Mouse (Mus musculus): ENCODE measurements around the gene Arhgap42.

Arhgap42 gene

DNA sequence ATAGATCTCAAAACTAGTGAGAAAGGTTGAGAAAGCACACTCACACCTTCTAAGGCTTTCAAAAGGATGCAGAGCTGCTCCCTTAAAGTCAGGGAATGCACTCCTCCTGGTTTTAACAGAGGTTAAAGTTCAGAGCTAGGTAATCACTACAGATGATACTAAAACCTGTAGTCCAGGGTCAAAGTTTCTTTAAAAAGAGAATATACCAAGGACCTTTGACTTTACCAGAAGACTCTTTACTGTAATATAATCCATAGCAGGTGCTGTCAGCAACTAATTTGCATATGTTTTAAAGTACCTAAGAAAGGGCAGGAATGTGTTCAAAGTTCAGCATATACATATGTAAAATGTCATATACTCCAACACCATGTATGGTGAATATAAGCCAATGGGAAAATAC lies 30.7 kb downstream of the Arhgap42 start:
- DNase-seq, result no peak

DNA sequence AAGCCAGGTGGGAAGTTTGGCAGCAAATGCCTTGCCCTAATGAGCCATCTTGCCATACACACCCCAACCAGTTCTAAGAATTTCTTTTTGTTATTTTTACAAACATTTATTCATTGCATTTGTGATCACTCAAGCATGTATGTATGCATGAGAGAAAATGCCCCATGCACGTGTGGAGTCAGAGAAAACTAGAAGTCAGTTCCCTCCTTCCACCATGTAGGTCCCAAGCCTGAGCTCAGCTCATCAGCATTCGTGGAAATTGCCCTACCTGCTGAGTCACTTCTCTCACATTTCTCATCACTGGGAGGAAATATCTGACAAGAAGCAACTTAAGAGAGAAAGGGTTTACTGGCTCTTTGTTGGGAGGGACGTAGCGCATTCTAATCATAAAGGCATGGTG lies 31.6 kb downstream of the Arhgap42 start:
- no peak for DNase-seq

DNA sequence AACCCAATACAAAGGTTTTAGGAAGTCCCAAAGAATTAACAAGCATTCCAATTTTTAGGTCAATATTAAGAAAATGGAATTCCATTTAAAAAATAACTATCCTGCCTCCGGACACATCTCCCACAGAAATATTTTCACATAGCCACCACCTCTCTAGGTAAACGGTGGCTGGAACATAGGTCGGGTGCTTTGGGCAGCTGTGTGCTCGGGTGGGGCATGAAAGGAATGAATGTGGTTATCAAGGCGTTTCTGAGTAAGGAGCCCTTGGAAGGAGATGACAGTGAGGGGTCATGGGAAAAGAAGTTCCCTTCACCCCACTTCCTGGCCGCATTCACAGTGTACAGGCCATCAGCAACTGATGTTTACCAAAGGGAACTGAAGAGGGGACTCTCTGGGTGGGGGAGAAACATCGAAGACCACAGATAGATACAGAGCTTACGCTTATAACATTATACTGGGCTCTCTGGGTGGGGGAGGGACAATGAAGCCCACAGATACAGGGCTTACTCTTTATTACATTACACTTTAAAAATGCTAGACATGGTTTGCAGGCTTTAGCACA lies 38.0 kb downstream of the Arhgap42 start:
- DNase-seq, result no peak

DNA sequence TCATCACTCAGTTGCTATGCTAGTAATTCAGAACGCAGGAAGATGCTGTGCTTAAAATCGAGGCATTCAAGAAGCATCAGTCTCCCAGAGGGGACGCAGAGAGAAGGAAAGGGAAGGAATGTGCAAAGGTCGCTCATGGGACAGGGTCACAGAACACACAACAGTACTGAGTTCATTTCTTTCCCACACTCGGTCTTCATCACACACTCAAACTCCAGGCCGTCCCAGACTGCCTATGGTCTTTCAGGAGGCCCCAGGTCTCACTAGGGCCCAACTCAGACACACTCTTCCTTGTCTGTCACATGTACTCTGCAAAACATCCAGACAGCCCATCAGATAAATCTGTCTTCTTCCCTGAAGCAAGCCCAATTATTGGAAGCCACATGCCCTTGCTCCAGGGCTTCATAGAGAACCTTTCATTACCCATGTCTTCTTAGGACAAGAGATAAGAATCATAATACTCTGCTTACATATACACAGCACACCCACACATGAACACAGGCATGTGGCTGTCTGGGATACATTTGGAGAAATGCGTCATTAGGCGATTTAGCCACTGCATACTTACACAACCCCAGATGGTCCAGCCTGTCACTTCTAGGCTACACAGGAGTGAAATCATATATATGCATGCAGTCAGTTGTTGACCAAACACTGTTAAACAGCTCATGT lies 39.6 kb downstream of the Arhgap42 start:
- no peak for DNase-seq

DNA sequence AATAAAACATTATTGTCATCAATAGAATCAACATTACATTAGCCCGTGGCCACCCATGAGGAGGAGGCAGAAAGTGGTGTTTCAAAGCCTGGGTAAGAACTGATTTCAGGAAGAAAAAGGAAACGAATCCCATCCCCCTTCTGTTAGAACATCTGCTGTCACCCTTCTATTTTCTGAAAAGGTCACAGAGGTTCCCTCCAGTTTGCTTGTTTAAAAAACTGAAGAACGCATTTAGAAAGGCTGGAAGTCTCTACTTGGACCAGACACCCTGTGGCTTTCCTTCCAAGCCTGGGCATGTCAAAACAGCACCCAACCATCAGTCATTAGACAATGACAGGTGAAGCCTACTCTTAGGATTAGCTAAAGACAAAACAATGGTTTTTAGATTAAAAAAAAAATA lies 40.3 kb downstream of the Arhgap42 start:
- no peak for DNase-seq

DNA sequence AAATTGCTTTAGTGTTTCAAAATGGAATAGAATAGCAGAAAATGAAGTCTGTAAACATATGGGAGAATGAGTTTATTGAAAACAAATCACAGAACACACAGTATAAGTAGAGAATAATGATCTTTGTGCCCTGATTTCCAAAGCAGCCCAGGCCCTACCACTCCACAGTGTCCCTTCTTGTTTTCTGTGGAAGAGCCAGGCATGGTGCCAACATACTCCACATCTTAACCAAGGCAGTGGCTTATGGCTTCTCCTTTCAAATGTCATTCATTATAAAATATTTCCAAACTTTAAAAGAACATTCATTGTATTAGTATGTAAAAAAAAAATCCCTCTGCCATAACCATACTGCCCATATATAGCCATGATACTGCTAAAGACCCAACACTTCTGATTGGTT lies 42.9 kb downstream of the Arhgap42 start:
- DNase-seq, result peak; percentile 4 to 12

DNA sequence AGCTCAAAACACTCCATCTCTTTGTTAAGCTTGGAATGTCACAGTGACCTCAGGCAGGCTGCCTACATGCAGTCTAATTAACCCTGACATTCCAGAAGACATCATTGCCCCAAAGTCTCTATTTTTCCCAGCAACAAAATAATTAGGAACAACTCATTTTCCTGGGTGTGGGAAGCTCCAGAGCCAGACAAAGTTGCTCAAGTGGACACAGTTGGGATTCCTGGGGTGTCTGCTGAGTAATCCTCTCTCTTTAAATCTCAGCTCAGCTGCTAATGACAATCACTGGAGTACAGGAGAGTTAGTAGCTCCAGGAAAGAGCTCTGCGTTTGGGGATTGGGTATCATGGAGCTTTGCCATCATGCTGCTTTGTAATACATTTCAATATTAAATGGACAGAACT lies 44.4 kb downstream of the Arhgap42 start:
- DNase-seq, result no peak

DNA sequence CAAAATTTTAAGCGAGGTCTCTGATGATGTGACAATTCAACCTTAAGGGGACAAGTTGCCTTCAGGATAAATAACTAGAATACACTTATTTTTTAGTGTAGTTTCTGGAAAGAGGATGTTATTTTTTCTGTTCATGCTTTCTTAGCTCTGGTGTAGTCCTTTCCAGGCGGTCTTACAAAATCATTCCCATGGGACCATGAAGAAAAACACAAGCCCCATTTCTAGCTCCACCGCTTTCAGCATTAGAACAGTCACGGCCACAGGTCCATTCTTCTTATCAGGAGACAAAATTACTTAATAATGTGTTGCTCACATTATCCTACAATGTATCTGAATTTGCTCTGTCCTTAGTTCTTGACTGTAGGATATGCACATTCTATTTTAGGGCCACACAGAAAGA lies 46.2 kb downstream of the Arhgap42 start:
- DNase-seq, result no peak

DNA sequence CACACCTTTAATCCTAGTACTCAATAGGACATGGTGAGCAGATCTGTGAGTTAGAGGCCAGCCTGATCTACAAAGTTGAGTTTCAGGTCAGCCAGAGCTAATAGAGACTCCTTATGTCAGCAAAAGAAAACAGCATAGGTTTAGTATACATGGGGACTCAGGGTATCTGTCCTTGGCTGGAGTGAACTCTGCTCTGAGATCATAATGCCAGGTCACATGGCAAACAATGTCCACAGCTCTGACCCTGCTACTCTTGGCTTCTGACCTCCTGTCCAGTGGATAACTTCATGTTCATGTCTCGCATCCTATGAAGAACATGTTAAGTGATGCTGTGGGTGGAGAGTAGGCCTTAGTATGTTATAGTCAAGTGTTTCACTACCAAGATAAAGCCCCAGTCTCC lies 48.1 kb downstream of the Arhgap42 start:
- no peak for DNase-seq

DNA sequence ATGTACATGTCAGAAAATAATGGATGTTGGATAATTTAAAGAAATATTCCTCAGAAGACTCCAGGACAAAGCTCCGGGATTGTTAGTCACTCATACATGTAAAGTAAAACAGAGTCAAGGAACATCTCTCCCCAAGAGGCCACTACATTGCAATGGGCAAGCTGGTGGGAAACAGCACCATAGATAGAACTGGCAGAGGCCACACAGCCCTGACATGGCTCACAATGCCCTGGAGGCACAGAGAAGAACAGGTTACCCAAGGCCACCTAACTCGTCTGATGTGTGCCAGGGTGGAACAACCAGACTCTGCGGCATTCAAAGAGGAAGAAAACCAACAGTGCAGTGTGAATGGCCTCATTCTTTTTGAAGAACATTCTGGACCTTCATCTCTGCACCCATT lies 50.7 kb downstream of the Arhgap42 start:
- no peak for DNase-seq

DNA sequence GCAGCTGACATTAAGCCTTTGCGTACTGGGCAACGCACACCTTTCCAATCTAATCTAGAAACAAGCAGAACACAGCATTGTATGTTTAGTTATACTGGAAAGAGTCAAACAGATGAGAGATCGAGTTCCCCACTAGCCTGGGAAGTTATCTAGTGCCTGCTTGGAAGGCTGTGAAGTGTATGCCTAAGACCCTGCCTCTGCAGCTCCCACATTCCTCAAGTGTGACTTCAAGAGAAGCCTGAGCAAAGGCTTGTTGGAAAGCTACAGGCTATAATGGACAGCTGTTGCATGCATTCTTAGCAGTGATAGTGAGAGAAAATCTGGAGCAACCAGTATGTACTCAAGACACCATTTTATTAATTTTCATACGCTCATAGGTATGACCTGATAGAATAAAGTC lies 61.2 kb downstream of the Arhgap42 start:
- no peak for DNase-seq

DNA sequence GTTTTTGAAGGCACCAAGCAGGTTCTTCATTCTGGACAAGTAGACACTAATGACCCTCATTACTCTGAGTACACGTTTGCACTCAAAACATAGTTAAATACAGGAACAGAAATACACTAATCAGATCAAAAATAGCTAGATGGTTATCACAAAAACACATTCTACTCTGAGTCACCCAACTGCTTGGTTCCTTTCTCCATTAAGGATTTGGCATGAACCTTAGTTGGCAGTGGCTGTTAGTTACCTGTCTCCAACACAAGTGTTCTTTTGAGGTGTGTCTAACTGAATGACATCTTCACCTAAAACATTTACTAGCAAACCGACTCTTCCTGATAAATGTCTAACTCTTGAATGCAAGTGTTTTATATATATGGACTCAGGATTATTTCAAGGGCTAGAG lies 64.0 kb downstream of the Arhgap42 start:
- no peak for DNase-seq

DNA sequence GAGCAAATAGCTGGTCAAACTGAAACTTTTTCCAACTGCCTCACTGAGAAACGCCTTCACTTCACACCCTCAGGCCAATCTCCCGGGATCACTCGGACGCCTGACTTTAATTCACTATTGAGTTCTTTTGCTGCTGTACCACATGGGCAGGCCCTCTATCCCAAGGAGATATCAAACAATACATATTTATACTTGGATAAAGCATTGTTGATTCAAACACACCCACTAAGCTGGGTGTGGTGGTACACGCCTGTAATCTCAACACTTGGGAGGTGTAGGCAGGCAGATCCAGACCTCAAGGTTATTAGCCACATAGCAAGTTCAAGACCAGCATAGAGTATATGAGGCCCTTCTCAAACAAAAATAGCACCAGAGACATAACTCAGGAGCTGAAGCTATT lies 64.7 kb downstream of the Arhgap42 start:
- DNase-seq, result no peak

DNA sequence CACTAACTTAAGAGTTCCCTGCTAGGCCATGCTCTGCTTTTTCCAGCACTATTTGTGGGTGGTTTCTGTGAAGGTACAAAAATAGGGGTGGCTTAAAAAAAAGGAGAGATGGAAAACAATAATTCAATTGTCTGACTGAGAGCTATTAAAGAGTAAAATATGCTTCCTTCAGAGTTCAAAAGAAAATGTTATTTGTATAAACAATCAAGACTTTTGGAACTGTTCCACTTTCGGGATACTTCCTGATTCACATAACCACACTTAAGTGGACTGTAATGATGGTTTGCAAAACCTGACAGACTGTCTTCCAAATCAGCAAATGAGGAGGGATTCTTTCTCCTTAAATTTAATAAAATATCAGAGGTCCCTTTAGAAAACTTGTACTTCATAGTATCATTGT lies 65.8 kb downstream of the Arhgap42 start:
- no peak for DNase-seq

DNA sequence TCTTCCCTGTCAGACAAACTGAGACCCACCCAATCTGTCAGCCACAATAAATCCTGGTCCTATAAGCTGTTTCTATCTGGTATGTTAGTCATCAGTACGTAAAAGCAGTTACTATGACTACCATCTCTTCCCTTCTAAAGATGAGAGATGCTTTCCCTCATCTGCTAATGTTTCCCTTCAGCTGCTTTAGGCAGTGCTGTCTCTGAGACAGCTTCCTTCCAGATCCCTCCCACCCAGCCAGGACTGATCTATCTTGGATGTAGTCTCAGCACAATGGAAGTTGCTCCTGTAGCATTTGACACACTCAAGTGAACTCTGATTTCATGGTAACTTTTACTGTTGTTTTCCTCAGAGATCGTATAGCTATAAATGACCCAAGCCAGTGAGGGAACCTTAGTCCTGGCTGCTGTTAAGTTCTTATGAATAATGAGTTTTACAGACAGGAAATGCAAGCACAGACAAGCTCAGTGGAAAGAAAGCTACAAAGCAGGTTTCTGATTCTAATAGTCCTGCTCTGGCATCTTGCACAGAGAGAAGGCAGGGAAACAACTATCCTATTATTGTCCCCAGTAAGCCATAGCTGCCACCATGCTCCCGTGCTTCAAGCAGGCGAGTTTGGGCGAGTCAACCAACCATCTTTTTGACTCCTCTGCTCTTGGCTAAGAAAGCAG lies 67.6 kb downstream of the Arhgap42 start:
- no peak for DNase-seq

DNA sequence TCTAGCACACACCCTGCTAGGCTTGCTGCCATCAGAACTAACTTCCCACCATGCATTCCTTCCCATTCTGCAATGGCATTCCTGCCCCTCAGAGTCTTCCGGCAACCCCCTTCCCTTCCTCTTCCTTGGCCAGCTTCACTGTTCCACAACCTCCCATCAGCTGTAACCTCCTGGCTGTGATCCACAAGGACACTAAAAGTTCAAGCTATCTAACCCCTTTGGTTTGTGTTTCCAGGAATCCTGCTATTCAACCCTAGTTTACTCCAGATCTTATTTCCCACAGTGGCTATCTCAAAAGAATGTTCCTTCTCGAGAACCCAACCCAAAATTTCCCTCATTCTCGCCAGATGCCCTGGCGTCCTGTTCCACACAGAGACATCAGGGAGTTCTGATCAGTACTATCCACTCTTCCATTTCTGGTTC lies 73.2 kb downstream of the Arhgap42 start:
- DNase-seq, result no peak

DNA sequence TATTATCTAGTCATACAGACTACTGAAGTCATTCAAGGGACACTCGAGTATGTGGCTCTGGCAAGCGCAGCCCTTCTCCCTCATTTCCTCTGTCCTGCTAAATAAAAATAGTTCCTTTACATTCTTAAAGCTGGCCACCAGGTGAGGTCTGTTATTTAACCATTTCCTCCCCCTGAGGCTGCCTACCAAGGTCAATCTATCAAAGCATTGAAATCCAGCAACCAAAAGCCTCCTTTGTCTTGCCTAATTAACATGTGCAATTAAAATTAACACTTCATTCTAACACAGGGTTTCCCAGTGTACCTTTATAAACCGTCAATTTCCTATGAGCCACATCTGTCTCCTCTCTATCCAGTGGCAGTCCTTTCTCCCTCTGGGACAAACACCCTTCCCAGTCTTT lies 78.2 kb downstream of the Arhgap42 start:
- DNase-seq, result no peak

DNA sequence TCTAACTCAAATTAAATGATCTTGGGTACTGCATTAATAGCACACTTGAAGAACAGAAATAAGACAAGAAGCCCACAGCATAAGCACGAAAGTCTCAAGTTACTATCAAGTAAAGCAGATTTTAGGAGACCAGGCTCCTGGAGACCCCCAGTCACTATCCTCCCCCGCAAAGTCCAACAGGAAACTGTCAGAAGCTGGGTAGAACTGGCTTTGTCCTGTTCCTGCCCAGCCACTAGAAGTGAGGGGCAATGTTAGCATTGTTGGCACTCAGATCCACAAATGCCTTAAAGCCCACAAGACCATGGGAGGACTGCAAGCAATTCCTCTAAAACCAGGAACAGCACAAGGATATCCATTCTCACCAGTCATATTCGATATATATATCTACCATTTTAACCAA lies 80.7 kb downstream of the Arhgap42 start:
- DNase-seq, result no peak

DNA sequence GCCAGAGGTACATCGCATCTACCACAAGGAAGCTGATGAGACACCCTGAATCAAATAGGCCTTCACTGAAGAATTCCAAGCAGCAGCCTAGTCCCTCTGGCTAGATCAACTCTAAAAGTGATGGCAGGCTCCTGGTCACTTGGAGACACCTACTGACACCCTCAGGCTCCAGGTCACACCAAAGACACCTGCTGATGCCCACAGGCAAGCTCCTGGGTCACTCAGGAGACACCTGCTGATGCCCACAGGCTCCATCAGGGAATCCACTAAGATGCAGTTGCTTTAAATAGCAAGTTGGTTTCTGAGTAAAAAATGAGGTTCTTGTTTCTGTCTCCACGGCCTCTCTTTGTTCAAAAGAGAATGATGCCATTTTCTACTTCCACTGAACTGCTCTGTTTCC lies 81.5 kb downstream of the Arhgap42 start:
- no peak for DNase-seq

DNA sequence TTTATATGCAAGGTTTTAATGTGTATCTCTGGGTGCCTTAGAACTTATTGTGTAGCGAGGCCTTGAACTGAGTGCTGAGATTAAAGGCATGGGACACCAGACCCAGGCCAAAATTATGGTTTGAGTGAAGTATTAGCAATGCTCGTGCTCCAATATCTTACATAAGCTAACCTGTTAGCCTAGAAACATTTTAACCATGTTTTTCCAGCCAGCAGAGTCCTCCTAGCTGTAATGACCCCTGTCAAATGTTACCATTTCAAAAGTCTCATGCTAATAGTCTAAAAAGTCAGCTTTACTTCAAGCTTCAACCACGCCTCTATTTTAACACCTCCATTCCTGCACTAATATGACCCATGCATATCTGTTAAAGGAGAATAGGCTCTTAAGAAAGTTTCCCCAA lies 84.3 kb downstream of the Arhgap42 start:
- DNase-seq, result no peak

DNA sequence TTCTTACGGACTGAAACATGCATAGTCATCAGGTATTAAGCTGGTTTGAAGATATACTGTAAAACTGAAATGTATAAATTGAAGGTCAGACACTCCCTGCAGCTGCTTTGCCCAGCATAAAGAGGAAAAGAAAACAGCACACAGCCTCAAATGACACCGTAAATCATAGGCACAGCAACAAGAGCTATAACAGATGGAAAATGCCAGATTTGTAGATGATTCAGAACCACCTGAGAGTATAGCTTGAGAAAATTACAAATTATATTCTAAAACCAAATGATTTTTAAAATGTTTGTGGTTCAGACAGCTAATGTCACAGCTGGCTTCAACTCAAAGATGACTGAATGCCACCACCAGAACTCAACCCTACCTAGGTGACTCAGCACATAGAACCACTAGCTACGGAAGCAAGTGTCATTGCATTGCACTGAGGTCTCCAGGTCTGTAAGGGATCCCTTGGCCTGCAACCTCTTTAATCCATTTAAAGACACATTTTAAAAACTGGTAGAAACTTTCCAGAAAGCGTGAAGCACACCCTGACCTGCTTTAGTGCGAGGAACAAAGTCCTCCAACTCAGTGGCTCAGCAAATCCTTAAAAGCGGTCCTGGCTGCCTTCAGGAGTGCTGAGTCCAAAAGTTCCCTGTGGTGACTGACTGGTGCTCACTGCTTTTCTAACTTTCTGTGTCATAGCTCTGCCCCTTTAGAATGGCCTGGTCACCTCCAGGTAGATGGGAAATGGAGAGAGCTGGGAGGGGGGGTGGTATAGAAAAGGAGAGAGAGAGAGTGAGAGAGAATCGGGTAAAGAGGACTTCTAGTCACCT lies 94.4 kb downstream of the Arhgap42 start:
- no peak for DNase-seq

DNA sequence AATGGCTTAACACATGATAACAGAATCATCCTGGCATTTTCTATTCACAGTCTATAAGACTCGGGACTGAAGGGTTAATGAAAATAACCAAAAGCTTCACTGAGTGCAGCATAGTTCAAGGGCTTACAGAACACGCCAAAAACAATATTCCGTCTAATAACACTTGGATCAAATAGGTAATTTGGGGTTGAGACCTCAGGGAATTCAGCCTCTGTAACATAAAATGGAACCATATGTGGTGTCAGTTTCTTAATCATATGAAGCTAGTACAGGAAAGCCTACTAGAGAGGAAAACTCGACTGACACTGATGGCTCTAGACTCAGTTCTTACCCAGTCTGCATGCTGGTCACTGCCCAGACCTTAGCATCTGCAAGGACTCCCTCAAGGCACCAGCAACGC lies 95.8 kb downstream of the Arhgap42 start:
- no peak for DNase-seq

DNA sequence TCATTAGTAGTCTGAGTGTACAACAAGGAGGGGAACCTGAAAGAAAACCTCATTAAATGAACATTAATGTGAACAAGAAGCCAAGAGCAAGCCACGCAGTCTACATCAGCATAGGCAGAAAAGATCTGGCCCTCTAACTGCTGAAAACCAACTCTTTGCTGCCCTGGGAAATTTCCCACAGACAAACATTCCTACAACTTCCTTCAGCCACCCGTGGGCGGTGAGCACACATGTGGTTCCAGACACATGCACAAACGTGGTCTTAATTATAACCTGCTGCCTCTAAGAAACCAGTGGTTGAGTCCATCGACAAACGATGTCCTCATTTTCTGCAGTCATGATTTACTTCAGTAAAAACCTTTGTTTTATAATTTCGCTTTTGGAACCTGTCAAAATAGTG lies 96.3 kb downstream of the Arhgap42 start:
- DNase-seq, result no peak

DNA sequence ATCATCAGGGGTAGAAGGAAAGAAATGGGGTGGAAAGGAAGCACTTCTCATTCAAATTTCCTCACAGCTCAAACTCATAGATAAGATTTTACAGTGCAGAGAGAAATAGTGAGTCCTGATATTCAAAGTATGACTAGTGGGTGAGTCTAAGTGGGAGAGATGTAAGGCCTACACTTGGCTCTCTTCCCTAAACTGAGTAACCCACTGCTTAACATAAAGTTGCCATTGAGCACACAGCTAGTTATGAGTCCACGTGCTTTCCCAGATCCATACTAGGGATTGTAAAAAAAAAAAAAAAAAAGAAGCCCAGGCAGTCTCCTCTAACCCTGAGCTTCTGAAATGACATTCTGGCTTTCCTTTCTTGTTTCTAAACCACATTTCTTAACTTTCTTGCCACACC lies 96.8 kb downstream of the Arhgap42 start:
- DNase-seq, result no peak

Measured in cerebellum, postnatal 14 days (tissue).